Mouse (Mus musculus): ENCODE results near the gene Olfr655. TPM values are rescaled to one million over a fixed set of nuclear protein-coding genes. Genes with fewer than 3 reads are reported as not detected.

Gene Olfr655
- polyA plus RNA-seq, 1 experiment: not detected

- Histone ChIP-seq H3ac (ENCODE audit: control insufficient read depth, insufficient read length, low read depth) (no peak within 1 kb of the TSS), H3K36me3 (ENCODE audit: control insufficient read depth, insufficient read depth) (no peaks in the 10 kb centered on the region), H3K27me3 (ENCODE audit: control insufficient read depth, insufficient read depth, insufficient read length) (no peaks in the 10 kb centered on the region), H3K4me3 (ENCODE audit: insufficient read depth, poor library complexity, severe bottlenecking) (no peak within 1 kb of the TSS), H3K79me2 (ENCODE audit: control insufficient read depth, insufficient read depth) (no peaks in the 10 kb centered on the region), H3K79me3 (ENCODE audit: low read depth) (no peaks in the 10 kb centered on the region)
- no peak for TF ChIP-seq MYOD1 (IDR thresholded peaks at IDR 0.05; ENCODE audit: control insufficient read depth, insufficient read length, low read depth)
- no peak for TF ChIP-seq MAX (IDR thresholded peaks at IDR 0.05)
- no peak for TF ChIP-seq USF1 (IDR thresholded peaks at IDR 0.05; ENCODE audit: low read depth)
- TF ChIP-seq CEBPB (IDR thresholded peaks at IDR 0.05; ENCODE audit: low read depth): no peak
- no peak for TF ChIP-seq CTCF (IDR thresholded peaks at IDR 0.05; ENCODE audit: control insufficient read depth, insufficient read depth, insufficient read length)
- TF ChIP-seq FOSL1 (IDR thresholded peaks at IDR 0.05; ENCODE audit: insufficient read depth, low read length, poor library complexity, severe bottlenecking): no peak
Observed at GRCm38 (mm10) chr7:104560601-104561000, 41.0 kb downstream of the Olfr655 start, which contains the start of gene Olfr652. Olfr652 (plus strand) TSS chr7:104560901.

- no peaks in the 10 kb centered on the region for H3K36me3 ChIP-seq (ENCODE audit: control insufficient read depth, insufficient read depth)
- TF ChIP-seq FOSL1 (IDR thresholded peaks at IDR 0.05; ENCODE audit: insufficient read depth, low read length, poor library complexity, severe bottlenecking) (no peak), MAX (IDR thresholded peaks at IDR 0.05) (no peak), MYOD1 (IDR thresholded peaks at IDR 0.05; ENCODE audit: control insufficient read depth, insufficient read length, low read depth) (no peak), CTCF (IDR thresholded peaks at IDR 0.05; ENCODE audit: control insufficient read depth, insufficient read depth, insufficient read length) (no peak), USF1 (IDR thresholded peaks at IDR 0.05; ENCODE audit: low read depth) (no peak), MYOG (IDR thresholded peaks at IDR 0.05; ENCODE audit: control insufficient read depth, extremely low read depth, insufficient read length) (no peak), CEBPB (IDR thresholded peaks at IDR 0.05; ENCODE audit: low read depth) (no peak)
- no peaks in the 10 kb centered on the region for H3K79me2 ChIP-seq (ENCODE audit: control insufficient read depth, insufficient read depth)
- H3ac ChIP-seq (ENCODE audit: control insufficient read depth, insufficient read length, low read depth): no peak overlapping the region
- no peaks in the 10 kb centered on the region for H3K27me3 ChIP-seq (ENCODE audit: control insufficient read depth, insufficient read depth, insufficient read length)
- H3K79me3 ChIP-seq (ENCODE audit: low read depth): no peaks in the 10 kb centered on the region
- H3K4me3 ChIP-seq (ENCODE audit: insufficient read depth, poor library complexity, severe bottlenecking): no peak overlapping the region
Observed at GRCm38 (mm10) chr7:104552700-104553099, 48.9 kb downstream of the Olfr655 start.

- H3K36me3 ChIP-seq (ENCODE audit: control insufficient read depth, insufficient read depth): no peaks in the 10 kb centered on the region
- no peak for TF ChIP-seq USF1 (IDR thresholded peaks at IDR 0.05; ENCODE audit: low read depth)
- TF ChIP-seq CEBPB (IDR thresholded peaks at IDR 0.05; ENCODE audit: low read depth): no peak
- no peak for TF ChIP-seq FOSL1 (IDR thresholded peaks at IDR 0.05; ENCODE audit: insufficient read depth, low read length, poor library complexity, severe bottlenecking)
- H3K79me2 ChIP-seq (ENCODE audit: control insufficient read depth, insufficient read depth): no peaks in the 10 kb centered on the region
- no peak within 1 kb of the TSS for H3ac ChIP-seq (ENCODE audit: control insufficient read depth, insufficient read length, low read depth)
- no peaks in the 10 kb centered on the region for H3K79me3 ChIP-seq (ENCODE audit: low read depth)
- H3K27me3 ChIP-seq (ENCODE audit: control insufficient read depth, insufficient read depth, insufficient read length): no peaks in the 10 kb centered on the region
- H3K4me3 ChIP-seq (ENCODE audit: insufficient read depth, poor library complexity, severe bottlenecking): no peak within 1 kb of the TSS
Observed at GRCm38 (mm10) chr7:104549833-104550232, 51.7 kb downstream of the Olfr655 start, which contains the start of gene Olfr651. Olfr651 (plus strand) TSS chr7:104550133.

Other genes starting within 250 kb of the Olfr655 start
- gene Trim12c, start 248.4 kb downstream of the Olfr655 start, polyA plus RNA-seq (2012; fragmentation: generic; extraction: Trizol): 0.08 TPM
- gene Trim30b, start 231.9 kb downstream of the Olfr655 start, polyA plus RNA-seq (2012; fragmentation: generic; extraction: Trizol): not detected
- gene Trim30c, start 200.9 kb downstream of the Olfr655 start, polyA plus RNA-seq (2012; fragmentation: generic; extraction: Trizol): not detected
- not detected for gene Trim30a, start 136.6 kb downstream of the Olfr655 start, polyA plus RNA-seq (2012; fragmentation: generic; extraction: Trizol)
- gene Trim30d, start 93.9 kb downstream of the Olfr655 start, polyA plus RNA-seq (2012; fragmentation: generic; extraction: Trizol): not detected
- gene Olfr651, start 51.6 kb downstream of the Olfr655 start, polyA plus RNA-seq (2012; fragmentation: generic; extraction: Trizol): not detected
- gene Olfr652, start 40.9 kb downstream of the Olfr655 start, polyA plus RNA-seq (2012; fragmentation: generic; extraction: Trizol): not detected
- not detected for gene Olfr653, start 24.5 kb downstream of the Olfr655 start, polyA plus RNA-seq (2012; fragmentation: generic; extraction: Trizol)
- not detected for gene Olfr654, start 14.8 kb downstream of the Olfr655 start, polyA plus RNA-seq (2012; fragmentation: generic; extraction: Trizol)
- gene Olfr656, start 12.2 kb upstream of the Olfr655 start, polyA plus RNA-seq (2012; fragmentation: generic; extraction: Trizol): not detected
- not detected for gene Olfr657, start 23.0 kb upstream of the Olfr655 start, polyA plus RNA-seq (2012; fragmentation: generic; extraction: Trizol)
- gene Olfr658, start 45.5 kb upstream of the Olfr655 start, polyA plus RNA-seq (2012; fragmentation: generic; extraction: Trizol): not detected
- gene Olfr659, start 65.0 kb upstream of the Olfr655 start, polyA plus RNA-seq (2012; fragmentation: generic; extraction: Trizol): not detected
- gene Olfr661, start 84.7 kb upstream of the Olfr655 start, polyA plus RNA-seq (2012; fragmentation: generic; extraction: Trizol): not detected
- gene Usp17le, start 175.7 kb upstream of the Olfr655 start, polyA plus RNA-seq (2012; fragmentation: generic; extraction: Trizol): 0.19 TPM
- gene Usp17lb, start 240.8 kb upstream of the Olfr655 start, polyA plus RNA-seq (2012; fragmentation: generic; extraction: Trizol): 0.25 TPM